Mouse (Mus musculus): ENCODE results near the gene Snrk. TPM values are rescaled to one million over a fixed set of nuclear protein-coding genes. Genes with fewer than 3 reads are reported as not detected.

The Snrk gene
- polyA plus RNA-seq, 1 experiment from 2014 or later: 57.5 TPM

DNA sequence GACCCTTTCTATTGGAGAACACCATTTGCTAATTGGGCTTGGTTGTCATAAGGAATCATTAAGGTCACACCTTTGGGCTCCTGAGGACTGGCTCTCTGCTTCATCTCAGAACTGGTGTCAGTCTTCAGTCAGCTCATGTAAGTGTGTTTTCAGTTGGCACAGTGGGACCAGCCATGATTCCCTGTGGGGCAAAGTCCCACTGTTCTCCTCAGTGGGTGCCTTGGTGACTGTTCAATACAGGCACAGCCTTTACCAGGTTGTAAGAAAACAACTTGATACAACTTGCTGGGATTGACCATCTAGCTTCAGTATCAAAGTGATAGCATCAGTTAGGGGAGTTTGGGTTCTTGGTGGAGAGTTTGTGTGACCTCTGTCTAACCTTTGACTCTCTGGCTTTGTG, 28.6 kb downstream of the Snrk start:
- H3K4me3 ChIP-seq (replicated peaks; ENCODE audit: low read depth, low read length): no peak overlapping the region
- H3K27ac ChIP-seq (replicated peaks; ENCODE audit: low read depth, low read length): no peak overlapping the region
- ATAC-seq (ENCODE audit: low FRiP score, low TSS enrichment) (no peak), DNase-seq (no peak)
- H3K4me2 ChIP-seq (ENCODE audit: low read length): no peak overlapping the region
- H3K36me3 ChIP-seq (ENCODE audit: control insufficient read depth, insufficient read depth, low read length): peaks cover 11% of the 10 kb centered on the region; the same call in 1 of the 2 replicates
- H3K9me3 ChIP-seq (ENCODE audit: control insufficient read depth, low read length): no peaks in the 10 kb centered on the region
- H3K4me1 ChIP-seq (ENCODE audit: control insufficient read depth, insufficient read depth, low read length): no peaks in the 10 kb centered on the region
- no peak overlapping the region for H3K9ac ChIP-seq (replicated peaks; ENCODE audit: low read length)
- no peaks in the 10 kb centered on the region for H3K27me3 ChIP-seq (ENCODE audit: control insufficient read depth, insufficient read depth, low read length)

DNA sequence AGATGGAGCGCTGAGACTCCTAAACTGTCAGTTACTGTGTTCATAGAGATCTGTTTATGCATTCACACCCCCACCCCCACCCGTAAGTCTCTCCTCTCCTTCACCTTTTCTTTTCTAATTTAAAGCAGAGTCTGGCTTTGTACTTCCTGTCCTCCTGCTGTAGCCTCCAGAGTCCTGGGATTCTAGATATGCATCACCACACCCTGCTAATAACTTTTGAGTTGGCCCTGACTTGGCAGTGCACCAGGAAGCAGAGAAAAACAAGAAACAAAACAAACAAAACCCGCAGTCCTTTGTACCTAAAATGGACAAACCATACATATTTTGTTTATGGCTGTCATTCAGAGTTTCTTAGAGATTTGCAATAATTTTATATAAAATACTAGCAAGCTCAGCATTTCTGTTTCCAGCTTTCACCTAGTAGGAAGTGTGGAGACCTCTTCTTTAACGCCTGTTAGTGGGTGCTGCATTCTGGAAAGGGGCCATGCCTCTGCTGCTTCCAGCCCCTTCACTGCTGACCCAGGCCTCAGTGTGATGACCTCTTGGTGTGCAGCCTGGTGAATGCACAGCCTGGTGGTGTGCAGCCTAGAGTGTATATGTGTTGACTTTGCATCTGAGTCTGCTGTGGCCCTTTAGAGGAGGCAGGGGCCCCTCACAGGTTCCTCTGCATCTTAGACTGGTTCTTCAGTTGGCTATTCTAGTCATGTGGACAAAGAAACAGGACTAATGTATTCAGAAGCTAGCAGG, 29.2 kb downstream of the Snrk start:
- no peak for DNase-seq
- Histone ChIP-seq H3K4me2 (ENCODE audit: low read length) (no peak overlapping the region), H3K4me1 (ENCODE audit: control insufficient read depth, insufficient read depth, low read length) (no peaks in the 10 kb centered on the region), H3K9ac (replicated peaks; ENCODE audit: low read length) (no peak overlapping the region), H3K27ac (replicated peaks; ENCODE audit: low read depth, low read length) (no peak overlapping the region), H3K27me3 (ENCODE audit: control insufficient read depth, insufficient read depth, low read length) (no peaks in the 10 kb centered on the region), H3K9me3 (ENCODE audit: control insufficient read depth, low read length) (no peaks in the 10 kb centered on the region), H3K36me3 (ENCODE audit: control insufficient read depth, insufficient read depth, low read length) (peaks cover 11% of the 10 kb centered on the region; the same call in 1 of the 2 replicates), H3K4me3 (replicated peaks; ENCODE audit: low read depth, low read length) (no peak overlapping the region)
- no peak for ATAC-seq (ENCODE audit: low FRiP score, low TSS enrichment)
- 91% methylated on average over 4 of the region's 4 CpGs for WGBS

DNA sequence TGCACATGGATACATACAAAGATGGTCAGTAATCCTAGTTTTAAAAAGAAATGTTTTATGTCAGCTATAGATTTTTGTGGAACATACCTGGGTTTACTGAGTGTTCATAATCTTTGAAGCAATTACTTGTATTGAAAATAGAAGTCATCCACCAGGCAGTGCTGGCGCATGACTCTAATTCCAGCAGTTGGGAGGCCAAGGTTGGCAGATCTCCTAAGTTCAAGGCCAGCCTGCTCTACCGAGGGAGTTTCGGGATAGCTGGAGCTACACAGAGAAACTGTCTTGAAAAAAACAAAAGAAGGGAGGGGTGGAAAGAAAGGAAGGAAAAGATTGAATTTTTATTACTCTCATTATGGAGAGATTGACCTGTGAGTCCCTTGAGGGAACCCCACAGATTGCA, 31.3 kb downstream of the Snrk start:
- Histone ChIP-seq H3K4me3 (replicated peaks; ENCODE audit: low read depth, low read length) (no peak overlapping the region), H3K36me3 (ENCODE audit: control insufficient read depth, insufficient read depth, low read length) (peaks cover 18% of the 10 kb centered on the region; the same call in 1 of the 2 replicates), H3K4me1 (ENCODE audit: control insufficient read depth, insufficient read depth, low read length) (no peaks in the 10 kb centered on the region), H3K27me3 (ENCODE audit: control insufficient read depth, insufficient read depth, low read length) (no peaks in the 10 kb centered on the region), H3K27ac (replicated peaks; ENCODE audit: low read depth, low read length) (no peak overlapping the region), H3K4me2 (ENCODE audit: low read length) (no peak overlapping the region), H3K9ac (replicated peaks; ENCODE audit: low read length) (no peak overlapping the region), H3K9me3 (ENCODE audit: control insufficient read depth, low read length) (no peaks in the 10 kb centered on the region)
- DNase-seq (no peak), ATAC-seq (ENCODE audit: low FRiP score, low TSS enrichment) (no peak)
- 90% methylated on average over 3 of the region's 3 CpGs for WGBS

DNA sequence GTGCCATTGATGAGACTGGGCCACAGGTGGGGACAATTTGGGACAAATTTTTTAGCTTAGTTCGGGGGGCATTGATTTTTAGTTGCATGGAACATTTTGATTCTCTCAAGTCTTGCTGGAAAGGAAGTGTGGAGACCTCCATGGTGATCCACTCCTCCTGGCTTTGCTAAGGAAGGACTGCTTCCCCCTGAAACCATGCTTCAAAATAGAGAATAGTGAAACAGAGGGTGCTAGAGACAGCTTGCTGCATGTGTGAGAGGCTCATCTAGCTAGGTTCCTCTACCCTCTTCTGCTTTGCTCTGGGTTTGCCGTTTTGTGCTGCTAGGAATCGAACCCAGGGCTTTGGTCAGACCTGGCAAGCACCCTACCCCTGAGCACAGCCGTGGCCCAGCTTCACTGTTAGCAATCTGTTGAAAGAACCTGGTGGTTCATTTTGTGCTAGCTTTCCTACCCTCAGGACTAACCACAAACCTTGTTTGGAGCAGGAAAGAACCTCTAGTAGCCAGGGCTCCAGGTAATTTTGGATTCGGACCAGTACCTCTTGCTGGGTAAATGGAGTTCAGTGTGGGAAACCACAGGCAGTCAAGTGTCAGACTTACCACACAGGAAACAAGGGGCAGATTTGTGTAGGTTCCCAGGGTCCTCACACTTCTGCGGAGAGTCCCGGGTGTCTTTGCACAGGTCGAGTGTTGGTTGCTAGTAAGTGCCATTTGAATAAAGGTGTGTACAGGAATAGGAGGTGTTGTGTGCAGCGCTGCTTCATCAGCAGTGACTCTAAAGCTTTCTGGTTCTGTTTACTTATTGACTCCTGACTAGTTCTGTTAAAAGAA, 33.1 kb downstream of the Snrk start:
- ATAC-seq (ENCODE audit: low FRiP score, low TSS enrichment) (no peak), DNase-seq (no peak)
- Histone ChIP-seq H3K27me3 (ENCODE audit: control insufficient read depth, insufficient read depth, low read length) (no peaks in the 10 kb centered on the region), H3K36me3 (ENCODE audit: control insufficient read depth, insufficient read depth, low read length) (peaks cover 7% of the 10 kb centered on the region; the same call in 1 of the 2 replicates), H3K4me1 (ENCODE audit: control insufficient read depth, insufficient read depth, low read length) (no peaks in the 10 kb centered on the region), H3K4me2 (ENCODE audit: low read length) (no peak overlapping the region), H3K27ac (replicated peaks; ENCODE audit: low read depth, low read length) (no peak overlapping the region), H3K4me3 (replicated peaks; ENCODE audit: low read depth, low read length) (no peak overlapping the region), H3K9ac (replicated peaks; ENCODE audit: low read length) (no peak overlapping the region), H3K9me3 (ENCODE audit: control insufficient read depth, low read length) (no peaks in the 10 kb centered on the region)
- WGBS: 93% methylated on average over 9 of the region's 9 CpGs

DNA sequence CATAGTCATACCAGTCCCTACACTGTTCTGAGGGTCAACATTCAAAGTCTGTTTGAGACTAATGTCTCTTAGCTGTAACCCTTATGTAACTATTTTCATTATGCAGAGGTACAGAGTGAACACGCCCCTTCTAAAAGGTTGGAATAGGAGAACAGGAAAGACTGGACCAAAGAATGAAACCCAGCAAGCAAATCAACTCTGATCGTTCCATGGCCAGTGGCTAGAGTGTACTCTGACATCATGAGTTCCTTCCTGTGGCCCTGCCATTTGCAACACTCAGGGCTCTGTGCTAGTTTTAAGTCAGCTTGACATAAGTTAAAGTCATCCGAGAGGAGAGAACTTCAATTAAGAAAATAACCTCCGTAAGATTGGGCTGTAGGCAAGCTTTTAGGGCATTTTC, 35.0 kb downstream of the Snrk start:
- Histone ChIP-seq H3K9ac (replicated peaks; ENCODE audit: low read length) (no peak overlapping the region), H3K9me3 (ENCODE audit: control insufficient read depth, low read length) (no peaks in the 10 kb centered on the region), H3K4me3 (replicated peaks; ENCODE audit: low read depth, low read length) (no peak overlapping the region), H3K36me3 (ENCODE audit: control insufficient read depth, insufficient read depth, low read length) (peaks cover 14% of the 10 kb centered on the region), H3K27me3 (ENCODE audit: control insufficient read depth, insufficient read depth, low read length) (no peaks in the 10 kb centered on the region), H3K4me2 (ENCODE audit: low read length) (no peak overlapping the region), H3K27ac (replicated peaks; ENCODE audit: low read depth, low read length) (no peak overlapping the region), H3K4me1 (ENCODE audit: control insufficient read depth, insufficient read depth, low read length) (no peaks in the 10 kb centered on the region)
- DNase-seq: no peak
- WGBS: 97% methylated on average over 4 of the region's 4 CpGs
- no peak for ATAC-seq (ENCODE audit: low FRiP score, low TSS enrichment)

DNA sequence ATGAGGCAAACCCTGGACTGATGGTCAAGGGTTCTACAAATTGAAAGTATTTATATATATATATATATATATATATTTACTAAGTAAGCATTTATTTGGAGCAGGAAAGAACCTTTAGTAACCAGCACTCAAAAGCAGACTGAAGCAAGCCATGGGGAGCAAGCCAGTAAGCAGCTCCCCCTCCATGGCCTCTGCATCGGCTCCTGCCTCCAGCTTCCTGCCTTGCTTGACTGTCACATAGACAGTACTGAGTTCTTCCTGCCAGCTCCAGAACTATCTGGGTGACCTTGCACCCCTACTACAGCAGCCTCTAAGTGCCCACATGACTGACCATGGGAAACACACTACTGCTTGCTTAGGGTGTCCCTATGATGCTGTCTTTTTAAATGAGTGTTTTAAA, 35.4 kb downstream of the Snrk start:
- Histone ChIP-seq H3K4me1 (ENCODE audit: control insufficient read depth, insufficient read depth, low read length) (no peaks in the 10 kb centered on the region), H3K4me2 (ENCODE audit: low read length) (no peak overlapping the region), H3K27ac (replicated peaks; ENCODE audit: low read depth, low read length) (no peak overlapping the region), H3K36me3 (ENCODE audit: control insufficient read depth, insufficient read depth, low read length) (peaks cover 17% of the 10 kb centered on the region), H3K27me3 (ENCODE audit: control insufficient read depth, insufficient read depth, low read length) (no peaks in the 10 kb centered on the region), H3K9ac (replicated peaks; ENCODE audit: low read length) (no peak overlapping the region), H3K9me3 (ENCODE audit: control insufficient read depth, low read length) (no peaks in the 10 kb centered on the region), H3K4me3 (replicated peaks; ENCODE audit: low read depth, low read length) (no peak overlapping the region)
- 92% methylated on average over 1 of the region's 1 CpGs for WGBS
- ATAC-seq (ENCODE audit: low FRiP score, low TSS enrichment) (no peak), DNase-seq (no peak)

DNA sequence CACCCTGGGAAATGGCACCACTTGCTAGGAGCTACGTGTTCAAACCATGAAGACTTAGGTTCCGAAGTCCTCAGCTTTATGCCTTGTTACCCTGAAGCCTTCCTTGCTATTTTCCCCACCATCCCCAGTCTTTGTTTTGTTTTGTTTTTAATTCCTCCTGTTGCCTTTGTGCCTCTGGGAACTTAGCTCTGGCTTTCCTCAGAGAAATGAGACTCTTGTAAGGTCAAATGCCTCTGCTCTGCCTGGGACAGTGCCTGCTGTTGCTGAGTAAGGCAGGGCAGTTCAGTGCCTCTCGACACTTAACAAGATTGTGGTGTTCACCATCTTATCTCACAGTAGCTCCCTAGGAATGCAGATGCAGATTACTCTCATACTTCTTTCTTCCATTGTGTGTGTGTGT, 36.4 kb downstream of the Snrk start:
- WGBS: 88% methylated on average over 3 of the region's 3 CpGs
- H3K9ac ChIP-seq (replicated peaks; ENCODE audit: low read length): no peak overlapping the region

DNA sequence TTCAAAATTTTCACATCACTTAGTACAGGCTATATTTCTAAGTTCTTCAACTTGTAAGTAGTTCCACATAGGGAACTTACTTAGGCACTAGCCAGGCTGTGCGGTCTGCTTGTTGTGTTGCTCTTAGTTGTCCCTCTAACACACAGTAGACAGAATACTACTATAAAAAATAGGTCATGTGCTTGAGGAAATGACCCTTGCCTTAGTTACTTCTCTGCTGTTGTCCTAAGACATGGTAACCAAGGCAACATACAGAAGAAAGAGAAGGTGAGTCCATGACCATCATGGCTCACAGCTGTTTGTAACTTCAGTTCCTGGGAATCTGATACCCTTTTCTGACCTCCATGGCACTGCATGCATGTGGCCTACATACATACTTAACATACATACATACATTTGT, 38.1 kb downstream of the Snrk start:
- peaks cover 31% of the 10 kb centered on the region for H3K36me3 ChIP-seq (ENCODE audit: control insufficient read depth, insufficient read depth, low read length)
- H3K4me1 ChIP-seq (ENCODE audit: control insufficient read depth, insufficient read depth, low read length): no peaks in the 10 kb centered on the region
- H3K9me3 ChIP-seq (ENCODE audit: control insufficient read depth, low read length): no peaks in the 10 kb centered on the region
- DNase-seq: no peak
- H3K27me3 ChIP-seq (ENCODE audit: control insufficient read depth, insufficient read depth, low read length): no peaks in the 10 kb centered on the region
- no peak for ATAC-seq (ENCODE audit: low FRiP score, low TSS enrichment)
- no peak overlapping the region for H3K4me2 ChIP-seq (ENCODE audit: low read length)
- no peak overlapping the region for H3K9ac ChIP-seq (replicated peaks; ENCODE audit: low read length)
- WGBS: 93% methylated on average over 1 of the region's 1 CpGs
- H3K27ac ChIP-seq (replicated peaks; ENCODE audit: low read depth, low read length): no peak overlapping the region
- H3K4me3 ChIP-seq (replicated peaks; ENCODE audit: low read depth, low read length): no peak overlapping the region

More for the DNA sequence above, 36.4 kb downstream of the Snrk start:
- Histone ChIP-seq H3K36me3 (ENCODE audit: control insufficient read depth, insufficient read depth, low read length) (peaks cover 27% of the 10 kb centered on the region), H3K4me3 (replicated peaks; ENCODE audit: low read depth, low read length) (no peak overlapping the region), H3K9me3 (ENCODE audit: control insufficient read depth, low read length) (no peaks in the 10 kb centered on the region), H3K27ac (replicated peaks; ENCODE audit: low read depth, low read length) (no peak overlapping the region), H3K4me1 (ENCODE audit: control insufficient read depth, insufficient read depth, low read length) (no peaks in the 10 kb centered on the region), H3K4me2 (ENCODE audit: low read length) (no peak overlapping the region), H3K27me3 (ENCODE audit: control insufficient read depth, insufficient read depth, low read length) (no peaks in the 10 kb centered on the region)
- DNase-seq (no peak), ATAC-seq (ENCODE audit: low FRiP score, low TSS enrichment) (no peak)

Data from midbrain, embryonic 14.5 days (tissue).